Mouse (Mus musculus) layer of hippocampus, postnatal 25 days (tissue): ENCODE results near the gene Ptms. TPM values are rescaled to one million over a fixed set of nuclear protein-coding genes. Genes with fewer than 3 reads are reported as not detected.

Experiments used
- DNase-seq, 2 experiments: peaks; one replicate each; pipeline ENCODE4 v3.0.0; 2022; ENCODE audit warnings: mixed read lengths in 2 of 2, low spot score in 1 of 2; ENCODE audit errors: extremely low spot score in 1 of 2
- total RNA-seq, 2 experiments: library from RNA; stranded (reverse); gene quantifications; 2 replicates each; pipeline ENCODE4 v1.2.3; 2021

Ptms gene
- total RNA-seq, 2 experiments from 2014 or later: 1,178 to 1,233 TPM

DNA sequence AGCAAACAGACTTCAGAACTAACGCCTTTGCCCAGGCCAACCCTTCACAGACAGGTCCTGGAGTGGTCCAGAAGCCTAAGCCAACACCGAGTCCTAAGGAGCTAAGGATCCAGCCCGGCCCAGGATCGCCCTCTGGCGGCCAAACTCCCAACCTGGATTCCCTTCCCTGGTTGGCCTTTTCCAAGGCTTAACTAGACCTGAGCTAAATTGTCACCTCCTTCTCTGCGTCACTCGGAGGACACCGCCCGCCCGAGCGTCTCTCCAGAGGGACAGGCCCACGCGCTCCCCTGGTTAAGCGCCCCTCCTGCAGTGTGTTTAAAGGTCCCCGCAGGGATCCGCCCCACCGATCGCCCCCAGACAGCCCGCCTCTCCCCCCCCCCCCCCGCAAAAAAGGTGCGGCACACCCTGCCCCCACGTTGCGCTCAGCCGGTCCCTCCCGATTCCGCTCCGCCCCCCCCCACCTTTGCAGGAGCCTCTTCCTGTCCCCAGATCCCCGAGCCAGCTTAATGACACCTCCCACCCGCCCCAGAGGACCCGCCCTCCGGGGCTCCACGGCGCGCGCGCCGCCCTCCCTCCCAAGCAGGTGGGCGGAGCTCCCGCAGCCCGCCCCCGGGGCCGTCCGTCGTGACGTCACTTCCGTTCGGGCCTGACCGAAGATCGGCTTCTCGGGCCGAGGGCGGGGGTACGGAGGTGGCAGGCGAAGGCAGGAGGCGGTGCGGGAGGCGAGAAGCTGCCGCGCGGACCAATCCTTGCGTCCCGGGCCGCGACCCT is 11.0 kb upstream of the Ptms start, which contains the start of gene Mlf2:
Gene Mlf2 (plus strand): TSS at position 633 of the 771 bp plus-strand sequence.
- DNase-seq: peak; percentile 97 to 99

DNA sequence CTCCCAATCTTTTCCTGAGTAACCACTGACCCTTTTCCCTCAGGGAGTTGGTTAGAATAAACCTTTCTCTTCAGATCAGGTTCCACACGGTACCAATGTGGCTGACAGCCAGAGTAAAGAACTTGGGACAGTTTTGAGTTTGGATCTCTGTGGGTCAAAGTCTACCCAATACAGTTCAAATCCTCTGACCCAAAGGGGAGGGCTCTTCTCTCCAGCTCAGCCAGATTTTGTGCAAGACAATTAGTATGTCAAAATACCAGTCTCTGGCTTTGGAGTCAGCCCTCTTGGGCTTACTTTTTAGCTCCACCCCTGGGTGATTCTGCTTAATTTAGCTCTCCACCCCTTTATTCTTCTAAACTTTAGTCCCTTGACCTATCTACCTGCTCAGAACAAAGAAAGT is 10.3 kb upstream of the Ptms start:
- no peak for DNase-seq

DNA sequence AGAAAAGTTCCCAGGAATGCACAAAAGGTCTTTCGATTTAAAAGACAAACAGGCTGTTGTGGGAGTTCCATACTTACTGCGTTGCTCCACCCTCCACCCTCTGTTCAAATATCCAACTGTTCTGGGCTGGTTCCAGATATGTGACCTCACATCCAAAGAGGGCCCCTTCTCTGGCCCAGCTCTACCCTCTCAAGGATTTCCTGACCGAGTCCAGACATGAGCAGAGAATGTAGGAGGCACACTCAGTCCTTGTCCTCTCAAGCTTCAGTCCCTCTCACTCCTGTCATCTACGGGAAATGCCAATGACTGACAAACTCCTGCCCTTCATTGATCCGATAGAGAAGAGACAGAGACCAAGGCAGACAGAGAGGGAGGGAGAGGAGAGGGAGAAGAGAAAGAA is 6.0 kb upstream of the Ptms start:
- no peak for DNase-seq

DNA sequence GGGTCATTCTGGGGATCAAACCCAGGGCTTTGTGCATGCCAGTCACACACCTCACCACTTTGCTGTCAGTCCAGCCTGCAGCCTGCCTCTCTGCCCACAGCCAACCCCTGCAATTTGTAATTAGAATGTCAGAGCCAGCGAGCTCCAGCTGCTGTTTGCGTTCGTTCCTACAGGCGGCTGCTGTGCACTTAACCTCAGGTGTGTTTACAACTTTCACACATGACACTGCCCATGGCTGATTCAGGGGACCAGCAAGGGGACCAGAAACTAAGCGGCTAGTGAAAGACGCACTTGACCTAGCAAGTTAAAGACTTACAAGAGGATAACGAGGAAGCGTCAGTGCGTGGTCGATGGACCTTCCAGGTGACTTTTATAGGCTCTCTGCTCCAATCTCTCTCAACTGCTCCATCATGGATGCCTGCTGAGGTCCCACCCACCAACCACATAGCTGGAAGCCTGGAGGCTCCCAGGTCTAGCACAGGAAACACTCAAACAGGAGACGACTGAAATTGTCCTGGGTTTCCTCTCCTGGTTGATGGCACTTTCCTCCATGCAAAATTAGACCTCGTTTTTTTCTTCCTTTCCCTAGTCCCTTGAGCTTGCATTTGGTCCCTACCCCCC is 5.4 kb upstream of the Ptms start:
- DNase-seq: no peak

GRCm38 (mm10) chr6:124921539-124921938 is 1.6 kb upstream of the Ptms start:
- no peak for DNase-seq

- no peak for DNase-seq
Observed at GRCm38 (mm10) chr6:124920318-124921085, 599 bp upstream of the Ptms start.

GRCm38 (mm10) chr6:124918890-124919627 is 844 bp downstream of the Ptms start:
- DNase-seq: no peak

DNA sequence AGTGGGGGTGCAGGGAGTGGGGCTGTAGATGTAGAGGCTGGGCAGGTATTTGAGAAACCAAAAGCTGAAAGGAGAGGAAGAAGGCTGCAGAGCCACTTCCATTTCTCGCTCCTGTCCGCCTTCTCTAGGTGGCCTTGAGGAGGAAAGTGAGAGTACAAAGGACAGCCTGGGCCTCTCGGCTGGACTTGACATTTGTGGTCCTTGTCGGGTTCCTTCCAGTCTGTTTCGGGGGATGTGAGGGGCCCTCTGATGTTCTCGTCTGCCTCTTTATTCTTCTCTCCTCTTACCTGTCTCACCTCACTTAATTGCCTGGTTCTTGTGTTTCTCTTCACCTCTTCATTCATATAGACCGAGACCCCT is 1.6 kb downstream of the Ptms start:
- DNase-seq: no peak

DNA sequence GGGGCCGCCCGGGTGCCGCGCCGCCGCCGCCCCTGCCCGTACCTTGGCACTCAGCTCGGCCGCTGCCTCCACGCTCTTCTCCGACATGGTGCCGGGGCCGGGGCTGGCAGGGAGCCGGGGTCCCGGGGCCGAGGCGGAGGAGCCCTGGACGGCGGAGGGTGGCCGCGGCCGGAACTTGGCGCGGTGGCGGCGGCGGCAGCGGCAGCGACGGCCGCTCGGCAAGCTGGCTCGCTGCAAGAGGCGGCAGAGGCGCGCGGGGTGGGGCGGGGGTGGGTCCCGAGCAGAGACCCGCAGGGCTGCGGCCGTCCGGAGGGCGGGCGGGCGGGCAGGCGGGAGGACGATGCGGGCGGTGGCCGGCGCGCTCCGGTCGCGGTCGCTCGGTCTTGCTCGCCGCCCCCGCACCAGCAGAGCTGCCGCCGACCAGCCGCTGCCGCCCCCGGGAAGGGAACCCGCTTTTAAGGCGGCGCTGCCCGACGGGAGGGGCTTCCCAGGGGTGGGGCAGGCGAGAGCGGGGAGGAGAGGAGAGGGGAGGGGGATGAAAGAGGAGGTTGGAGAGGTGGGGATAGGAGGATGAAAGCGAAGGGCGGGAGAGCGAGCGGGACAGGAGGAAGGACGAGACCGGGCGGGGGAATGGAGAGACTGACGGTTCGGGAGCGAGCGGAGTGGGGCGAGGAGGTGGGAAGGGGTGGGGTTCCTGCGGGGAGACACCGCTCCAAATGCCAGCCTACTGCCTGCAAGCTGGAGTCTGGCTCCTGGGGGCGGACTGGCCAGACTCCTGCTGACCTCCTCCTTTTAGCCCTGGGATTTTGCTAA is 2.2 kb downstream of the Ptms start:
- peak; percentile 80 to 83 for DNase-seq

GRCm38 (mm10) chr6:124916695-124917517 is 3.0 kb downstream of the Ptms start:
- DNase-seq: peak; percentile 91 to 92

- peak; percentile 46 to 48 for DNase-seq
Observed at GRCm38 (mm10) chr6:124915942-124916694, 3.8 kb downstream of the Ptms start.

- DNase-seq: no peak
Observed at GRCm38 (mm10) chr6:124915160-124915941, 4.6 kb downstream of the Ptms start.

GRCm38 (mm10) chr6:124914511-124914910 is 5.4 kb downstream of the Ptms start:
- DNase-seq: no peak

- DNase-seq: no peak
Observed at GRCm38 (mm10) chr6:124913721-124914285, 6.1 kb downstream of the Ptms start.

GRCm38 (mm10) chr6:124913214-124913613 is 6.7 kb downstream of the Ptms start:
- no peak for DNase-seq

DNA sequence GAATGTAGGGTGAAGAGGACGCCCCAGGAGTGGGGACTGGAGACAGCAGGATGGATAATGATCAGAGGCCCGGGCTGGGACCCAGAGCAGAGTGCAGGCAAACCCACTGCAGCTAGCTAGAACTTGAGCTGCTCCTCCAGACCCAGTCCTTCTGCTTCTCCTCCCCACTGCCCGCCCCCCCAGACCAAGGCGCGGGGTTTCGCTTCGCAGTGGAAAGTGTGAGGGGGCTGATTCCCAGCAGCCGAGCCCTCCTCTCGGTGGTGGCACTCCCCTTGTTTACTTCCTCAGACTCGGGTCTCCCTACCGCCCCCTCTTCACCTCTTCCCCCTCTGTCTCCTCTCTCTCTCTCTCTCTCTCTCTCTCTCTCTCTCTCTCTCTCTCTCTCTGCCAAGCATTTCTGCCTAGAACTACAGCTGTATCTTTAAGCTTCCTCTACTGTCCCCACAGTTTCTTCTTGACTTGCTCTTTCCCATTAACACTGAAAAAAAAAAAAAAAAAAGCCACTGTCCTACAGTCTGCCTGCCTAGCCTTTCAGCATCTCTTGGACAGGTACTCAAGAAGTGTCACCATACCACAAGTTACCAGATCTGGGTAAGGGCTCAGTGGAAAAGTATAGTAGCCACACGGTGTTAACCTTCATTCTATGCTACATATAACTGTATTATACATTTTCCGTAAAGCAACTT is 8.2 kb downstream of the Ptms start, which contains the start of gene Lag3:
Gene Lag3 (minus strand): TSS at position 173 of the 686 bp plus-strand sequence.
- no peak for DNase-seq
